Mouse (Mus musculus) lung, embryonic 15.5 days (tissue): ENCODE measurements around the gene Scarb1. TPM values are rescaled to one million over a fixed set of nuclear protein-coding genes. Genes with fewer than 3 reads are reported as not detected.
A peak's percentile ranks its signal among the peaks of the same experiment; 100 is the strongest.
"Not testable (repeated sequence)": the region's sequence is repeated elsewhere in the genome, so short reads cannot be mapped to it uniquely, and the experiment has no call there.

Experiments
- ATAC-seq: fragments of 200-750 bp; cut with Nextera tagmentation; 2 replicates; pipeline ENCODE4 v1.8.0; 2017; ENCODE audit warnings: moderate number of reproducible peaks, borderline replicate concordance; ENCODE audit not compliant: low FRiP score, low TSS enrichment; ENCODE audit errors: extremely low read depth
- H3K27ac ChIP-seq: fragments of 300-500 bp; sonication (generic); 2 replicates; pipeline ENCODE4 v1.5.1; 2015; ENCODE audit warnings: moderate library complexity, mild to moderate bottlenecking, inconsistent platforms
- H3K27me3 ChIP-seq: fragments of 300-500 bp; sonication (generic); 2 replicates; pipeline ENCODE4 v1.6.1; 2015; ENCODE audit warnings: inconsistent platforms
- H3K36me3 ChIP-seq: fragments of 300-500 bp; sonication (generic); 2 replicates; pipeline ENCODE4 v1.6.1; 2015; ENCODE audit warnings: inconsistent platforms
- H3K4me1 ChIP-seq: fragments of 300-500 bp; sonication (generic); 2 replicates; pipeline ENCODE4 v1.6.1; 2015; ENCODE audit warnings: inconsistent platforms
- H3K4me2 ChIP-seq: fragments of 300-500 bp; sonication (generic); 2 replicates; pipeline ENCODE4 v1.6.1; 2015; ENCODE audit warnings: inconsistent platforms, mild to moderate bottlenecking, moderate library complexity
- H3K4me3 ChIP-seq: fragments of 300-500 bp; sonication (generic); 2 replicates; pipeline ENCODE4 v1.5.1; 2015; ENCODE audit warnings: mild to moderate bottlenecking, inconsistent platforms
- H3K9ac ChIP-seq: fragments of 300-500 bp; sonication (generic); 2 replicates; pipeline ENCODE4 v1.6.1; 2015; ENCODE audit warnings: inconsistent platforms
- H3K9me3 ChIP-seq: fragments of 300-500 bp; sonication (generic); 2 replicates; pipeline ENCODE4 v1.6.1; 2016; ENCODE audit warnings: inconsistent platforms
- WGBS: fragments of 180-500 bp; shearing (Covaris S2); methylation state at CpG from one replicate; pipeline ENCODE4 v1.1.7; 2015; 5-methylcytosine and 5-hydroxymethylcytosine counted together
- polyA plus RNA-seq: library from polyadenylated mRNA; unstranded; fragments of >200 nt; fragmentation: Nextera tagmentation; extraction: Ambion mirVana; gene quantifications from 2 replicates; pipeline ENCODE4 v1.2.1, GENCODE M21; 2015

Gene Scarb1
- 61.2 and 65.6 TPM in 2 replicates for polyA plus RNA-seq

DNA sequence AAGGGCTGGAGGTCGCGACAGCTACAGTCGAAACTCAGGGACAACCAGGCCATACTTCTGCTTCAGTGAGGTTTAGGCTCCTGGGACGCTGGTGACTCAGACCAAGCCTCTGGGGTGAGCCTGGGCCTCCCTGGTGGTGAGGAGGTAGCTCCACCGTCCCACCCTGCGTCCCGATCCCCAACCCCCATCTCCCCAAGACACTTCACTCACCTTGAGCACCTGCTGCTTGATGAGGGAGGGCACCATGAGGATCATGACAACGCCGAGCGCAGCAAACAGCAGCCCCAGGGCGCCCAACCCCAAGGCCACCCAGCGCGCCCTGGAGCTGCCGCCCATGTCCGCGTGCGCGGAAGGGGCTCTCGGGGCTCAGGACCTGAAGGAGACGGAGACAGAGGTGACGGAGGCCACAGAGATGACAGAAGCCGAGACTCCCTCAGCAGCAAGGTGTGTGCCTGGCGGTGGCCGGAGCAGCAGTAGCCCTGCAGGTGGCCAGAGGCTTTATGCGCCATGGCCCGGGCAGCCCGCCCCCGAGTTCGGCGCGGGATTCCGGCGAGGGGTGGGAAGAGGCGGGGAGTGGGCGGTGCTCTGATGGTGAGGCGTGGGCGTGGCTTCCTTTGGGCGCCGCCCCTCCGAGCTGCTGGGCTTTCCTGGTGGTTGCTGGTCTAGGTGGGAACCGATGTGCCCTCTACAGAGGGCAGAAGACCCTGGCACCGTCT lies at the start of gene Scarb1:
Scarb1 (minus strand) TSS at position 548 of the 716 bp plus-strand sequence.
- peak within 1 kb of the TSS; percentile 71 for H3K4me3 ChIP-seq
- peaks cover 24% of the 10 kb centered on the region for H3K4me1 ChIP-seq
- no peaks in the 10 kb centered on the region for H3K9me3 ChIP-seq
- 1% methylated on average over 42 of the region's 42 CpGs for WGBS
- peak; percentile 78 for ATAC-seq
- peak within 1 kb of the TSS; percentile 94 for H3K4me2 ChIP-seq
- H3K9ac ChIP-seq = peak within 1 kb of the TSS; percentile 68
- H3K27ac ChIP-seq = peak within 1 kb of the TSS; percentile 56
- H3K27me3 ChIP-seq = no peaks in the 10 kb centered on the region
- no peaks in the 10 kb centered on the region for H3K36me3 ChIP-seq

DNA sequence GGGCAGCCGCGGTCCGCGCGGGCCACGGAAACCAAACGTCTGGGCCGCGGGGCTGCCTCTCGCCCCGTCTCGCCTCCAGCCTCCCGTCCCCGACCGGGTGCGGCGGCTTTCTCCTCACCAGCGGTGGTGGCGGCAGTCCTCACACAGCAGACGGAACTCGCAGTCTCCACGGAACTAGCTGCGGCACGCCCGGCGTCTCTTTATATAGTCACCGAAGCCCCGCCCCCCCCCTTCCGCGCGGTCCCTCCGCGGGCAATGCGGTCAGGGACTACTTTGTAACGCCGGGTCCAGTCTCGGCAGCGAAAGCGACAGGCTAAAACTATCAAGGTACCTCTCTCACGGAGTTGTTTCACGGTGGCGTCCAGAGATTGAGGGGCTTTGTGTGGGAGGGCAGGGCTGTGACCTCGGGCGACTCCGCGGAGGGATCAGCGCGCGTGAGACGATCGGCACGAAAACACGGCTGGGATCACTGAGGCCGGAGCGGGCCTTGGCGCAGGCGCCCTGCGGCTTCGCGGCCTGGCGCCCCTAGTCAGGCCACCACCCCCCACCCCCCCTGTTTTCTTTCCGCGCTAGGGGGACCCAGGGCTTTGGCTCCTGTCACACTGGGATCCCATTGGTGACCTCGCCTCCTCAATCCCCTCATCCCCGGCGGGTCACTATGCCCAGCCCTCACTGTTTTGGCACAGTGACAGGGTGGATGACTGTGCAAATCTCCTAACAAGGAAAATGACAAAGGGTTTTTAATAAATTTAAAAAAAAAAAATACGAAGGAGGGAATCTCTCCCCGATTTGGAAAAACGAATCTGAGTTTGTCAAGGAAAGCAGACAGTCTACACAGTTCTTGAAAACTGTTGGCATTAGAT lies 48.9 kb upstream of the Scarb1 start, which contains the start of gene Ubc:
Ubc (minus strand) TSS at position 624 of the 863 bp plus-strand sequence.
- Histone ChIP-seq H3K9me3 (no peaks in the 10 kb centered on the region), H3K9ac (peak within 1 kb of the TSS; percentile 91), H3K4me3 (peak within 1 kb of the TSS; percentile 70), H3K36me3 (peaks cover 12% of the 10 kb centered on the region), H3K27me3 (no peaks in the 10 kb centered on the region), H3K4me2 (peak within 1 kb of the TSS; percentile 79), H3K27ac (peak within 1 kb of the TSS; percentile 96), H3K4me1 (peaks cover 55% of the 10 kb centered on the region)
- WGBS = 1% methylated on average over 67 of the region's 69 CpGs
- ATAC-seq = peak; percentile 67

DNA sequence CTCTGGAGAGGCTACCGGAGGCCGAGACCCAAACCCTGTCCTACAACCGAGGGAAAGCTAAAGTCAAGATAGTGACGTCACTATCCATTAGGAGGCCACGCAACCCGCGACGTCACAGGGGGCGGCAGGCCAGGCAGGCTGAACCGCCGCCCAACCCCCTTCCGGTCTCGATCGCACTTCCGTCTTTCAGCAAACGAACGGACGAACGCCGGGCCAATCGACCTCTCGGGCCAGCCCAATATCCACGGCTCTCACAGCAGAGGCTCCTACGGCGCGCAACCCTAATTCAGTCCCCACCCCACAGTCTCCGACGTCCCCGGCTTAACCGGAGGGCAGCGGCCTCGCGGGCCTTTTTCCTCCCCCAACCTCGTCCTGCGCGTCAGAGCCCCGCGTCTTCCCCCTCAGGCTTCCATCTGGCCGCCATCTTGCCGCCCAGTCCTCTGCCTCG lies 48.3 kb upstream of the Scarb1 start, which contains the start of gene Gm10382:
Gm10382 (plus strand) TSS at position 192 of the 448 bp plus-strand sequence.
- Histone ChIP-seq H3K36me3 (peaks cover 19% of the 10 kb centered on the region), H3K4me1 (peaks cover 53% of the 10 kb centered on the region), H3K4me2 (peak within 1 kb of the TSS; percentile 79), H3K27me3 (no peaks in the 10 kb centered on the region), H3K9me3 (no peaks in the 10 kb centered on the region), H3K9ac (peak within 1 kb of the TSS; percentile 91), H3K4me3 (peak within 1 kb of the TSS; percentile 70), H3K27ac (peak within 1 kb of the TSS; percentile 96)
- WGBS = under 1% methylated on average over 41 of the region's 41 CpGs
- ATAC-seq = peak; percentile 27

DNA sequence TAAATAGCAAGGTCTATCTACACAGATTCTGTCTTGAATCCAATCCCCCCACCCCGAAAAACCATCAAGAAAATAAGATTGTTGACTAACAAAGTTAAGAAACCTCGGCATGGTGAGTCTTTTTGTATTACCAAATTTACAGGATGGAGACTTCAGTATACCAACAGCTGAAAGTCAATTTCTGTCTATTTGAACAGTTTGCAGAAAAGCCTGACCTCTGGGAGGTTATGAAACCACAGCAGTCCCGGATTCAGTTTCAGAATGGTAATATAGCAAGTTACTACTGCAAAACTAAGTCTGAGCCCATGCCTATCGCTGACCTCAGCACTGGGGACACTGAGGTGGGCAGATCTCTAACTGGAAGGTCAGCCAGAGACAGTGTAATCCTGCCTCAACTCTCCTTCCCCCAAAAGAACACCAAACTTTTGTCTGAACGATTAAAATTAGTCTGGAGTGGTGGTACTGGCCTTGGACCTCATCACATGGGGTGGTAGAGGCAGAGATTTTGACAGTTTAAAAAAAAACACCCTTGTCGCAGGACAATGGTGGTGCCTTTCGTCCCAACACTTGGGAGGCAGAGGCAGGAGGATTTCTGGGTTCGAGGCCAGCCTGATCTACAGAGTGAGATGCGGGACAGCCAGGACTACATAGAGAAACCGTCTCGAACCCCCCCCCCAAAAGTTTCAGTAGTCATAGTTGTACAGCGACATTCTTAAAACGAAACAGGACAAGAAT lies 47.6 kb upstream of the Scarb1 start:
- H3K9ac ChIP-seq = peak overlapping the region; percentile 91
- WGBS = 18% methylated on average over 13 of the region's 13 CpGs
- H3K4me1 ChIP-seq = peaks cover 47% of the 10 kb centered on the region
- H3K36me3 ChIP-seq = peaks cover 24% of the 10 kb centered on the region
- H3K4me3 ChIP-seq = peak overlapping the region; percentile 70
- no peaks in the 10 kb centered on the region for H3K27me3 ChIP-seq
- no peaks in the 10 kb centered on the region for H3K9me3 ChIP-seq
- ATAC-seq = no peak
- H3K27ac ChIP-seq = peak overlapping the region; percentile 96
- H3K4me2 ChIP-seq = peak overlapping the region; percentile 79

DNA sequence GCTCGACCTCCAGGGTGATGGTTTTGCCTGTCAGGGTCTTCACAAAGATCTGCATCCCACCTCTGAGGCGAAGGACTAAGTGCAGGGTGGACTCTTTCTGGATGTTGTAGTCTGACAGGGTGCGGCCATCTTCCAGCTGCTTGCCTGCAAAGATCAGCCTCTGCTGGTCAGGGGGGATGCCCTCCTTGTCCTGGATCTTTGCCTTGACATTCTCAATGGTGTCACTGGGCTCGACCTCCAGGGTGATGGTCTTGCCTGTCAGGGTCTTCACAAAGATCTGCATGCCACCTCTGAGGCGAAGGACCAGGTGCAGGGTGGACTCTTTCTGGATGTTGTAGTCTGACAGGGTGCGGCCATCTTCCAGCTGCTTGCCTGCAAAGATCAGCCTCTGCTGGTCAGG lies 46.4 kb upstream of the Scarb1 start:
- not testable (repeated sequence) for H3K9ac ChIP-seq, H3K4me2 ChIP-seq, ATAC-seq, H3K4me3 ChIP-seq, H3K27ac ChIP-seq, H3K27me3 ChIP-seq, H3K9me3 ChIP-seq
- peaks cover 24% of the 10 kb centered on the region for H3K36me3 ChIP-seq
- 84% methylated on average over 5 of the region's 6 CpGs for WGBS
- peaks cover 44% of the 10 kb centered on the region for H3K4me1 ChIP-seq

DNA sequence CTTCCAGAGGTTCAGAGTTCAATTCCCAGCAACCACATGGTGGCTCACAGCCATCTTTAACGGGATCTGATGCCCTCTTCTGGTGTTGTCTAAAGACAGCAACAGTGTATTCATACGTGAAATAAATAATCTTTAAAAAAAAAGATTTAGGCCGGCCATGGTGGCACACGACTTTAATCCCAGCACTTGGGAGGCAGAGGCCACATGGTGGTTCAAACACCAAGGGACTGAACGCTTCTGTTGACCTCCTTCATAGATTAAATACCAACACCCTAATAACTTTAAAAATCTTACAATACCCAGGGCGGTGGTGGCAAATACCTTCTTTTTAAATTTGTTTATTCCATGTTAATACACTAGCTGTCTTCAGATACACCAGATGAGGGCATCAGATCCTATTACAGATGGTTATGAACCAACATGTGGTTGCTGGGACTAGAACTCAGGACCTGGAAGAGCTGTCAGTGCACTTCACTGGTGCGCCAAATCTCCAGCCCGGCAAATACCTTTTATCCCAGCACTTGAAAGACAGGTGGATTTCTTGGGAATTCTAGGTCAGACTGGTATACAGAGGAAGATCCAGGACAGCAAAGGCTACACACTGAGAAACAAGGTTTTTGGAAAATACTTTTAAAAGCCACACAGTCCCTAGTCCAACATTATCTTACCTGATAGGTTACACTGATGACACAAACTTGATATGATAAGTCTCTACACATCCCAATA lies 44.5 kb upstream of the Scarb1 start:
- no peak overlapping the region for H3K9ac ChIP-seq
- H3K4me1 ChIP-seq = peaks cover 32% of the 10 kb centered on the region
- no peak for ATAC-seq
- WGBS = 65% methylated on average over 8 of the region's 8 CpGs
- H3K4me2 ChIP-seq = no peak overlapping the region; the same call in 1 of the 2 replicates
- H3K27me3 ChIP-seq = no peaks in the 10 kb centered on the region
- no peak overlapping the region for H3K27ac ChIP-seq
- peaks cover 24% of the 10 kb centered on the region for H3K36me3 ChIP-seq
- peak overlapping the region; percentile 6; the same call in 1 of the 2 replicates for H3K4me3 ChIP-seq
- no peaks in the 10 kb centered on the region for H3K9me3 ChIP-seq

DNA sequence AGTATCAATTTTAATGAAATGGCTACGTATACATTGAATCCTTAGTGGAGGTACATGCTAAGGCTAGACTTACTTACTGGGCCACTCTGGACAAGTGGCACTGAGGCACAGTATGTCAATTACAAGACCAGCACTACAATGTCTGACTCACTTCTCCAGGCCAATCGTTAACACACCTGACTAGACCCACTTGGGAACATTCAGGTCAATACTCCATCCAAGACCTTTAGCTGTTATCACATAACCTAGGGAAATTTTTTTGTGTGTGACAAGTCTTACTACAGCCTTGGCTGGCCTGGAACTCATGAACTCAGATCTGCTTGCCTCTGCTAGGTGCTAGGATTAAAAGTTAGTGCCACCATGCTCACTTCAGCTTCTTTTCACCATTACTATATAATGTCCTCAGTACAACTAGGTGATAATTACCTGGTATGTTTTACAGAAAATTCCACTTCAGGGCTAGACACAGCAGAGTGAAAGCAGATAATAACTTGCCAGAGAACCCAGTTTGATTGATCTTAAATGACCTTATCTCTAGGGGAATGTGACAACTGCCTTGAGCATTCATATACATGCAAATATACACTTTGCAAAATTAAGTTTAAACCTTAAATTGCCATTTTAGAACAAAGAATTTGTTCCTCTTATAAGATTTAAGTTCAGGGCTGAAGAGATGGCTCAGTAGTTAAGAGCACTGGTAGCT lies 43.8 kb upstream of the Scarb1 start:
- Histone ChIP-seq H3K4me2 (no peak overlapping the region; the same call in 1 of the 2 replicates), H3K9ac (no peak overlapping the region), H3K4me1 (peaks cover 31% of the 10 kb centered on the region), H3K36me3 (peaks cover 24% of the 10 kb centered on the region), H3K9me3 (no peaks in the 10 kb centered on the region), H3K27ac (no peak overlapping the region), H3K27me3 (no peaks in the 10 kb centered on the region), H3K4me3 (0 out of 2 replicates have a peak overlapping the region, but pooled peaks have one; percentile 0)
- ATAC-seq = no peak
- 70% methylated on average over 2 of the region's 2 CpGs for whole genome bisulfite sequencing

DNA sequence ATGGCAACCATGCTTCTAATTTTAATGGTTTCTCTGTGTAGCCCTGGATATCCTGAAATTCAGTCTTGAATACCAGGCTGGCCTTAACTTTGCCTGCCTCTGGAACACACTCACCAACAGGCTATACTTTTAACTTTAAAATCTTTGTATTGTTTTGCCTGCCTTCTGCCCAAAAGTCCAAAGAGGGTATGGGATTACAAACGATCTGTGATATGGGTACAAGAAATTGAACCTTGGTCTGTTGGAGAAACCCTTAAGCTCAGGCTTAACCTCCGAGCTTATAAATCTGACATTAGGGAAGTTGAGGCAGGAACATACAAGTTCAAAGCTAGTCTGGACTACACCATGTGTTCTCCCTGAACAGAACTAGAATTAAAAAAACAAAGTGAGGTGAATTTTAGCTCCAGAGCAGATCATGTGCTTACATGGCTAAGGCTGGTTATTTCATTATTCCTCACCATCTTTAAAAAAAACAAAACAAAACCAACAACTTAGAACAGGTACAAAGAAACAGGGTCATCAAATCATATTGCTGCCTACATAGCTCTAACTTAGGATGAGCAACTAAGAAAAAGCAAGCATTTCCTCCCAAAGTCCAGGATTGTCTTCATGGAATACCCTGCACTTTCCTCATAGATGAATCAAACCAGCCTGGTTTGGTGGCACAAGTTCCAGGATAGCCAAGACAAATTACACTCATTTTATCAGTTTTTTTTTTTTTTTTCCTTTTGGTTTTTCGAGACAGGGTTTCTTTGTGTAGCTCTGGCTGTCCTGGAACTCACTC lies 42.9 kb upstream of the Scarb1 start:
- 66% methylated on average over 3 of the region's 3 CpGs for WGBS
- Histone ChIP-seq H3K27ac (no peak overlapping the region), H3K9ac (no peak overlapping the region), H3K4me3 (no peak overlapping the region), H3K36me3 (peaks cover 24% of the 10 kb centered on the region), H3K9me3 (no peaks in the 10 kb centered on the region), H3K4me2 (no peak overlapping the region), H3K27me3 (no peaks in the 10 kb centered on the region), H3K4me1 (peaks cover 31% of the 10 kb centered on the region)
- no peak for ATAC-seq

DNA sequence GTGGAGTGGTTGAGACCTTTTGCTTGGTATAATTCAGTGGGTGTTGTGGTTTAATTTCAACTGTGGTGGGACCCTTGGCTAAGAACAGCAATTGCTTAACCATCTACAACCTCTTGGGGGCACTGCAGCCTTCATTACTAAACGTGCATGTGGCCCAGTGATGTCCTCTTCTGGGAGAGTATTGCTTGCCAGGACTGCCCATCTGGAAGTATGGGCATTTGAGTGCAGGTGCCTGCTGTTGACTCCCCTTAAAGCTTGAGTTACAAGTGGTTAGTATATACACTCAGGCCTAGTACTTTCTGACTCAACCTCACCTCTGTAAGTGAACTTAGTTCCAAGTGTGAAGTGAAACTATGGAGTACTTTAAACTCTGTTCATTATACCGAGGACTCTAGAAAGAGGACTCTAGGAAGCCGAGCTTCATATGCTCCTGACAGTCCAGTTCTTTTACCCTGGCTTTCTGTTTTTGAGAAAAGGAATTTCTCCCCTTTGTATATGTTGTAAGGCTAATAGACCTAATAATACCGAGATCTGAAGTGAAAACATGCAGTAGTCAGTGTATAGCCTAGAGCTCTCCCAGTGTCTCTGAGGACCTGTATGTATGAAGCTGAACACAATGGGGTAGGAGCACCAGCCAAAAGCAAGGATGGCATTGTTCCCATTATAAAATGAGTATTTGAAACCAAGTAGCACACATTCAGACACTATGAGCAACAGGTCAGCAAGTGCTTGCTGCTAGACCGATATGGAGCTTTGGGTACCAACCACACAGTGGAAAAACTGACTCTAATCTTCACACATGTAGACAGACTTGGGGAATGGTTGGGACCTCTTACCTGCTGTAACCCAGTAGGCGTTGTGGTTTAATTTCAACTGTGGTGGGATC lies 42.0 kb upstream of the Scarb1 start:
- no peak overlapping the region for H3K9ac ChIP-seq
- ATAC-seq = peak; percentile 84
- H3K4me1 ChIP-seq = peaks cover 24% of the 10 kb centered on the region
- no peak overlapping the region for H3K4me2 ChIP-seq
- H3K36me3 ChIP-seq = peaks cover 24% of the 10 kb centered on the region
- H3K27ac ChIP-seq = peak overlapping the region; percentile 23; the same call in 1 of the 2 replicates
- H3K27me3 ChIP-seq = no peaks in the 10 kb centered on the region
- no peaks in the 10 kb centered on the region for H3K9me3 ChIP-seq
- WGBS = 45% methylated on average over 6 of the region's 6 CpGs
- no peak overlapping the region for H3K4me3 ChIP-seq
